Mouse (Mus musculus) liver, postnatal 0 days (tissue): ENCODE measurements around the gene Slc3a2. TPM values are rescaled to one million over a fixed set of nuclear protein-coding genes. Genes with fewer than 3 reads are reported as not detected.
"Not testable (repeated sequence)": the region's sequence is repeated elsewhere in the genome, so short reads cannot be mapped to it uniquely, and the experiment has no call there.

ENCODE experiments used
- ATAC-seq: fragments of 200-750 bp; cut with Nextera tagmentation; 2 replicates; pipeline ENCODE4 v1.8.0; 2017; ENCODE audit warnings: mild to moderate bottlenecking, moderate library complexity
- DNase-seq: peaks from one replicate; pipeline ENCODE4 v3.0.0-alpha.2; 2016
- H3K27ac ChIP-seq: fragments of 300-500 bp; sonication (generic); 2 replicates; pipeline ENCODE4 v1.5.1; 2014; ENCODE audit warnings: antibody characterized with exemption, moderate library complexity, mild to moderate bottlenecking, low read depth
- H3K27me3 ChIP-seq: fragments of 300-500 bp; sonication (generic); 2 replicates; pipeline ENCODE4 v1.6.1; 2014; ENCODE audit warnings: low read length, control low read depth, mixed read lengths; ENCODE audit not compliant: insufficient read depth
- H3K36me3 ChIP-seq: fragments of 300-500 bp; sonication (generic); replicated peaks from 2 replicates; pipeline ENCODE4 v1.6.1; 2014; ENCODE audit warnings: mild to moderate bottlenecking, control low read depth, low read length, moderate library complexity, mixed read lengths; ENCODE audit not compliant: insufficient read depth
- H3K4me1 ChIP-seq: fragments of 300-500 bp; sonication (generic); 2 replicates; pipeline ENCODE4 v1.6.1; 2014; ENCODE audit warnings: antibody characterized with exemption, mild to moderate bottlenecking, control low read depth; ENCODE audit not compliant: insufficient read depth
- H3K4me2 ChIP-seq: fragments of 300-500 bp; sonication (generic); 2 replicates; pipeline ENCODE4 v1.6.1; 2014; ENCODE audit warnings: low read depth, mild to moderate bottlenecking, low read length, moderate library complexity, mixed read lengths
- H3K4me3 ChIP-seq: fragments of 300-500 bp; sonication (generic); 2 replicates; pipeline ENCODE4 v1.5.1; 2014; ENCODE audit warnings: low read depth, low read length
- H3K9ac ChIP-seq: fragments of 300-500 bp; sonication (generic); replicated peaks from 2 replicates; pipeline ENCODE4 v1.6.1; 2014; ENCODE audit warnings: mild to moderate bottlenecking, moderate library complexity
- H3K9me3 ChIP-seq: fragments of 300-500 bp; sonication (generic); 2 replicates; pipeline ENCODE4 v1.6.1; 2016; ENCODE audit warnings: mild to moderate bottlenecking, control low read depth, low read length, mixed read lengths
- CTCF ChIP-seq: sonication (generic); IDR thresholded peaks from 2 replicates; pipeline ENCODE4 v1.5.1; 2016; ENCODE audit warnings: antibody characterized with exemption, low read depth
- EP300 ChIP-seq: IDR thresholded peaks from 2 replicates; pipeline ENCODE4 v1.6.1; 2016; ENCODE audit warnings: antibody characterized with exemption, low read depth, mild to moderate bottlenecking
- WGBS: fragments of 180-500 bp; shearing (Covaris S2); extraction: QIAGEN DNeasy Blood & Tissue Kit; methylation state at CpG from one replicate; pipeline ENCODE4 v1.1.7; 2014; ENCODE audit not compliant: insufficient replicate concordance; 5-methylcytosine and 5-hydroxymethylcytosine counted together
- polyA plus RNA-seq: library from polyadenylated mRNA; unstranded; fragments of >200 nt; fragmentation: Nextera tagmentation; extraction: Ambion mirVana; gene quantifications from 2 replicates; pipeline ENCODE4 v1.2.1, GENCODE M21; 2015

Gene Slc3a2
- polyA plus RNA-seq, 1 experiment from 2014 or later, result 68.0 TPM

DNA sequence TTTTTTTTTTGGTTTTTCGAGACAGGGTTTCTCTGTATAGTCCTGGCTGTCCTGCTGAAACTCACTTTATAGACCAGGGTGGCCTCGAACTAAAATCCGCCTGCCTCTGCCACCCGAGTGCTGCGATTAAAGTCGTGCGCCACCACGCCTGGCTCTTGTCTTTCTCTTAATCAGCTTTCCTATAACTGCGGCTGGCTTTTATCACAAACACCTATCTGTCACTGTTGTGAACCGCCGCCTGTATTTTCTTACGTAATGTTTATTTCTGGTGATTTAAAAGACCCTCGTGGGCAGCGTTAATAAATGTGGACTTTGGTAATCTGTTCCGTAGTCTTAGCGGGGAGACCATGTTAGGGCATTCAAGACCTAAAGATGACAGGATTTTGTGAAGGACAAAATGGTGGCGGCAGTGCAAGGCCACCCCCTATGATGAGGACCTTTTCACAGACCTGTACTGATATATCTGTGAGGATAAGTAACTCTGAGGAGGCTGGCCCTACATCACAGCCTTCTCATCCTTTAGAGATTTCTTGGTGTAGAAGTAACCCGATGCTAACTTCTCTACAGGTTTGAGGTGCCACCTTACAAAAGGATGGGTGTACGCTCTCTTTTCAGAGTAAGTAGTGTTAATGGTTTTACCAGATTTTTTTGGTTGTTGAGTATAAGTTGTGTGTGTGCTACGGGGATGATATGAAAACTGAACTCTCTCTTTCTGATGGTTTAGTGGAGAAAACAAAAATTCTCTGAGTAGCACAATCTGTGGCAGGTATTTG, 591 bp upstream of the Slc3a2 start:
- Histone ChIP-seq H3K9me3 (no peaks in the 10 kb centered on the region), H3K4me1 (peaks cover 22% of the 10 kb centered on the region), H3K9ac (peak overlapping the region; percentile 72), H3K4me3 (peak overlapping the region; percentile 74), H3K36me3 (peaks cover 27% of the 10 kb centered on the region), H3K4me2 (peak overlapping the region; percentile 75), H3K27ac (peak overlapping the region; percentile 84), H3K27me3 (no peaks in the 10 kb centered on the region)
- DNase-seq, result no peak
- WGBS, result under 1% methylated on average over 20 of the region's 20 CpGs
- TF ChIP-seq CTCF, result no peak
- TF ChIP-seq EP300, result no peak; the same call in none of the 2 replicates
- ATAC-seq, result no peak

DNA sequence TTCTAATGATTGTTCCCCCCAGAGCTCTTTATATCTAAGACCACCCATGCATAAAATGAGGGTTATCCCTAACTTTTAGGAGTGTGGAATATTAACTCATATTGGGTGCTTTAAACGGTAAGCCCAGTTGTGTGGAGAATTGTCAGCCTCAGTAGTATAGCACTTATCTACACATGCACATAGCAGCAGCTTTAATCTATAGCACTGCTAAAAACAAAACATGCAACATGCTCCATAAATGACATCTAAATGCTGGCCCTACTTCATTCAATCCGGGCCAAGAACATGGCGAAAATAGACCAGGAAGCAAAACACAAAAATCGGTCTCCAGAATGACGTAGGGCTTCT, 636 bp downstream of the Slc3a2 start:
- Histone ChIP-seq H3K9ac (peak overlapping the region; percentile 68), H3K36me3 (peaks cover 27% of the 10 kb centered on the region), H3K4me1 (peaks cover 22% of the 10 kb centered on the region), H3K27me3 (no peaks in the 10 kb centered on the region), H3K9me3 (no peaks in the 10 kb centered on the region), H3K4me2 (peak overlapping the region; percentile 78), H3K27ac (peak overlapping the region; percentile 97), H3K4me3 (peak overlapping the region; percentile 74)
- no peak for TF ChIP-seq EP300
- TF ChIP-seq CTCF, result no peak
- DNase-seq (no peak), ATAC-seq (no peak)
- WGBS, result 2% methylated on average over 5 of the region's 5 CpGs

DNA sequence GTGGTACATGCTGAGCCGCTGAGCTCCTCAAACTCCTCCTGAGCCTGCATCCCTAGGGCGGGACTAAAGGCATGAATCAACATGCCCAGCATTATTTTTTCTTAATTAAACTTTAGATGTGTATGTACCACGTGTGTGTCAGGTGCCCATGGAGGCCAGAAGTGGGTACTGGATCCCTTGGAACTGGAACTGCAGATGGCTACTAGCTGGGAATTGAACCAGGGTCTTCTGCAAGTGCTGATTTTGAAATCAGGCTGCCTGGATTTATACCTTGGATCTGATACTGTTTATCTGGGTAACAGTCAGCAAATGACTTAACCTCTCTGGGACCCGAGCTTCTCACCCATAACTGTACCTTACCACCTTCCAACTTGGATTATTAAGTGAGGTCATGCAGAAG, 1.1 kb downstream of the Slc3a2 start:
- Histone ChIP-seq H3K4me1 (peaks cover 25% of the 10 kb centered on the region), H3K4me3 (peak overlapping the region; percentile 74), H3K9me3 (no peaks in the 10 kb centered on the region), H3K27ac (peak overlapping the region; percentile 97), H3K27me3 (no peaks in the 10 kb centered on the region), H3K4me2 (peak overlapping the region; percentile 78), H3K36me3 (peaks cover 27% of the 10 kb centered on the region), H3K9ac (peak overlapping the region; percentile 68)
- ATAC-seq, result no peak
- WGBS, result 48% methylated on average over 4 of the region's 4 CpGs
- DNase-seq, result no peak
- no peak for TF ChIP-seq CTCF
- no peak for TF ChIP-seq EP300

DNA sequence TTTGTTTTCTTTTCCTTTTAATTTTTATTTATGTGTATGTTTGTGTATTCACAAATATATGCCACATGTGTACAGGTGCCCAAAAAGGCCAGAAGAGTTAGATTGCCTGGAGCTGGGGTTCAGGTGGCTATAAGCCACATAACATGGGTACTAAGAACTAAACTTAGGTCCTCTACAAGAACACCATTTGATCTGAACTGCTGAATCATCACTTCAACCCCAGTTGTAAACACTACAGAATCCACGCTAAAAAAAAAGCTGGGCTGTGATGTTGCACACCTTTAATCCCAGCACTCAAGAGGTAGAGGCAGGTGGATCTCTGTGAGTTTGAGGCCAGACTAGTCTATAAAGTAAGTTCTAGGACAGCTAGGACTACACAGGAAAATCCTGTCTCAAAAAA, 1.8 kb downstream of the Slc3a2 start:
- ATAC-seq (no peak), DNase-seq (no peak)
- Histone ChIP-seq H3K9me3 (no peaks in the 10 kb centered on the region), H3K4me1 (peaks cover 29% of the 10 kb centered on the region), H3K4me3 (peak overlapping the region; percentile 74), H3K36me3 (peaks cover 21% of the 10 kb centered on the region), H3K9ac (peak overlapping the region; percentile 41), H3K27me3 (no peaks in the 10 kb centered on the region), H3K4me2 (peak overlapping the region; percentile 78), H3K27ac (peak overlapping the region; percentile 46)
- TF ChIP-seq EP300, result no peak
- no peak for TF ChIP-seq CTCF
- 28% methylated on average over 1 of the region's 1 CpGs for WGBS

DNA sequence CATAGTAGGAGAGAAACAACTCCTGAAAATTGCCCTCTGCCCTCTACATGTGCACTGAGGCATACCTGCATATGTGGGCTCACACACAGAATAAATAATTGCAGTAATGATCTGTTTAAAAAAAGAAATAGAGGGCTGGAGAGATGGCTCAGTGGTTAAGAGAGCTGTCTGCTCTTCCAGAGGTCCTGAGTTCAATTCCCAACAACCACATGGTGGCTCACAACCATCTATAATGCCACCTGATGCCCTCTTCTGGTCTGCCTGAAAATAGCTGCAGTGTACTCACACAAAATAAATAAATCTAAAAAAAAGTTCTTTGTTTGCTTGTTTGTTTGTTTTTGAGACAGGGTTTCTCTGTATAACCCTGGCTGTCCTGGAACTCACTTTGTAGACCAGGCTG, 4.1 kb downstream of the Slc3a2 start:
- H3K27me3 ChIP-seq, H3K4me2 ChIP-seq, ATAC-seq, H3K9me3 ChIP-seq, H3K4me3 ChIP-seq, DNase-seq, H3K9ac ChIP-seq, H3K27ac ChIP-seq, H3K36me3 ChIP-seq: not testable (repeated sequence)
- TF ChIP-seq CTCF, result peak; percentile 53
- peaks cover 29% of the 10 kb centered on the region for H3K4me1 ChIP-seq

DNA sequence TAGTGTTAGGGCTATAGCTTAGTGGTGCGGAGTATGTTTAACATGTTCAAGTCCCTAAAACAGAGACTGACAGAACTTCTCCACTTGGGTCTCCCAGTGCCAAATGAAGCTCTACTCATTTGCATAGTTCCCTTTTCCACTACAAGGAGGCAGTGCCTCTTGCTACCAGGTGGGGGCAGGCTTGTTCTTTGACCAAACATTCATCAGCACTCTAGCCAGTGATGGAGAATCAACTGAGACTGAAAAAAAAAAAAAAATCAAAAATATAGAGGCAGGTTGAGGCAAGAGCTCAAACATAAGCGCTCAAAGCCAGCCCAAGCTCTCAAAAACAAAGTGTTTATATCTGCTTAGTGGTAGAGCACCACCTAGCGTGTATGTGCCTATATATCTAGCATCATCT, 4.8 kb downstream of the Slc3a2 start:
- H3K27ac ChIP-seq, result no peak overlapping the region; the same call in 1 of the 2 replicates
- no peak for TF ChIP-seq EP300
- peak; percentile 93 for TF ChIP-seq CTCF
- peaks cover 29% of the 10 kb centered on the region for H3K4me1 ChIP-seq
- ATAC-seq, result no peak
- H3K4me3 ChIP-seq, result no peak overlapping the region
- H3K9ac ChIP-seq, result no peak overlapping the region
- H3K4me2 ChIP-seq, result 0 out of 2 replicates have a peak overlapping the region, but pooled peaks have one; percentile 4
- no peaks in the 10 kb centered on the region for H3K36me3 ChIP-seq
- H3K27me3 ChIP-seq, result no peaks in the 10 kb centered on the region
- peak; percentile 82 for DNase-seq
- H3K9me3 ChIP-seq, result no peaks in the 10 kb centered on the region
- 54% methylated on average over 3 of the region's 3 CpGs for WGBS
